Mouse (Mus musculus): ENCODE results near the gene Abcg1. TPM values are rescaled to one million over a fixed set of nuclear protein-coding genes. Genes with fewer than 3 reads are reported as not detected.

The Abcg1 gene
- polyA plus RNA-seq, 1 experiment from 2014 or later, result 49.0 TPM

DNA sequence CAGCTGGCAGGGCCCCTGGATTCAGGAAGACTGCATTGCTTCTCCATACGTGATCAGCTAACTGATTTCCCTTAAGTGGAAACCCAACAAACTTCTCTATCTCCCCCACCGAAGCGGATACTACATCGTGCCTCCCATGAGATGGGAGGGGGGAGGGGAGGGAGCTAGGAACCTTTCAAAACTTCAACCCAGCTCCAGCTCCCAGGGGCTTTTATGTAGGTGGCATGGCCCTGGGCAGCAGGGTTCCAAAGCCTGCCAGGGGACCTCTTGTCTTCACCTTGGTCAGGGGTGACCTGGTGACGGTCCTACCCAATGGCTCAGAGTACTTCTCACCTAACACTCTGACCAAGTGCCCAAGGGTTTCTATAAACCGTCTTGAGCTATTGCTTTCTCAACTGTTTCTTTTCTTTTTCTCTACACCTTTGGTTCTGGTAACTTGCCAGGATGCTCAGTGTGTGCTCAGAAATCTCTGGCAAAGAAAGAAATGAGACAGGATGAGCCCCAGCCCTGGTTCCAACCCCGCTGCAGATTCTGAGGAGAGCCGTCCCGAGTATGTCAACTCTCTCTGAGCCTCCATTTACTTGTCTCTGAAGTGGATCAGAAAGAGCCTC, 71.3 kb downstream of the Abcg1 start:
- no peak for DNase-seq (ENCODE audit: low spot score)

DNA sequence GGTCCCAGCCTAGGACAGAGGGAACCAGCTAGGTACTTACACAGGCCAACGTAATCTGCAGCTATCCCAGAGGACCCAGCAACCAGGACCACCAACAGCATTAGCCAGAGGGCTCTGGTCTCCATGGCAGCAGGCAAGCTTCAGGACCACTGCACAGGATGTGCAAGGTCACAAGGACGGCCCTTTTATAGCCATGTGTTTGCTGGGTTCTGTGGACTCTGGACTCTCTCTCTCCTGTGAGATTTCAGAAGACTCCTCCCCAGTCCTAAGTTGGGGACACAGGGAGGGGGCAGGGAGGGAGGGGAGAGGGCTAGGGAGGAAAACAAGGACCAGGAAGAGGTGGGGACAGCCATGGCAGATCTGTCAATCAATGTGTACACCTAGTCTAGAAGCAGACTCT, 72.0 kb downstream of the Abcg1 start, which contains the start of gene Tff3:
Gene Tff3 (minus strand): TSS at position 195 of the 400 bp plus-strand sequence.
- DNase-seq (ENCODE audit: low spot score), result no peak

GRCm38 (mm10) chr17:31131269-31131821, 73.9 kb downstream of the Abcg1 start:
- no peak for DNase-seq (ENCODE audit: low spot score)

- no peak for DNase-seq (ENCODE audit: low spot score)
Measured at GRCm38 (mm10) chr17:31133776-31134175, 76.3 kb downstream of the Abcg1 start.

DNA sequence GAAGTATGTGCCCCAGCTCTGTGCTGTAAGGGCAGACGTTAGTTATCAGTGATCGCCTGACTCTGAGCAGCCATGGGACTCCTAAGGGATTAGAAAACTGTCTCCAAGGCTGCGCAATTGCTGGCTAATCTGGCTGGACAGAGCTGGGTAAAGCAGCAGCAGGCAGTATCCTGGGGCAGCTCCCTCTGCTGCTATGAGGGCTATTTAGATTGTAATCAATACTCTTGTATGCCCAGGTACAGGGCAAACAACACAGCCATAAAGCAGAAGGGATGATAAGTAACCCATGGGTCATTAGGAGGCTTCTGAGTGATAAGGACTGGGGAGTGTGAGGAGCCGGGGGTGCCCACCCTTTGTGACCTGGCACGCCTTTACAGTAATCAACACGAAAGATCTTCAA, 77.4 kb downstream of the Abcg1 start:
- DNase-seq (ENCODE audit: low spot score), result no peak

DNA sequence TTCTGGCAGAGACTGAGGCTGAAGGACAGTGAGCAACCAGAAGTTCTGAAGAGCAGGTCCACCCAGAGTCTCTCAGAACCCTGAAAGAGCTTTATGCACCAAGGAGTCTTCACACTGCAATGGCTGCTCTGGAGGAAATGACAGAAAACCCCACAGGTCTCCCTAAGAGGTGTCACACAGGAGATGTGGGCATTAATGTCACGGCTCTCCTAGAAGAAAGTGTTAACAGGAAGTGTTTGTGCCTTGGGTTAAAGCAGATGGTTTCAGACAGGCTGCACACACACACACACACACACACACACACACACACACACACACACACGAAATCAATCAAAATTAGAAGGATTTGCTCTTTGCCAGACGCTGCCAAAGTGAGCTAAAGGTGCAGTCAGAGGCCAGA, 78.8 kb downstream of the Abcg1 start:
- DNase-seq (ENCODE audit: low spot score), result peak; percentile 59

DNA sequence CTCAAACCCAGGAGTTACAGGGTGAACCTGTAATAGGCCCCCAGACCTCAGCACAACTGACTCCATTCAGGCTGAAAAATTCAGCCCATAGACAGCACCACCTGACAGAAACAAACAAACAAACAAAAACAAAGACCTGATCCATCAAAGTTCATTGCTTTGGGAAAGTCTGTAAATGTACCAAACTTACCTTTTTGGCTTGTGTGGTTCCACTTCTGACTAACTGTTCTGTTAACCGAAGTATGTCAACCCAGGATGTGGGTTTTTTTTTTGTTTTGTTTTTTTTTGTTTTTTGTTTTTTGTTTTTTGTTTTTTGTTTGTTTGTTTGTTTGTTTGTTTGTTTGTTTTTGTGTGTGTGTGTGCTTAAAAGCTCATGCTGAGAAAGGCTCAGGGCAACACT, 79.3 kb downstream of the Abcg1 start:
- peak; percentile 15 for DNase-seq (ENCODE audit: low spot score)

GRCm38 (mm10) chr17:31138398-31138797, 80.9 kb downstream of the Abcg1 start:
- peak; percentile 83 for DNase-seq (ENCODE audit: low spot score)

DNA sequence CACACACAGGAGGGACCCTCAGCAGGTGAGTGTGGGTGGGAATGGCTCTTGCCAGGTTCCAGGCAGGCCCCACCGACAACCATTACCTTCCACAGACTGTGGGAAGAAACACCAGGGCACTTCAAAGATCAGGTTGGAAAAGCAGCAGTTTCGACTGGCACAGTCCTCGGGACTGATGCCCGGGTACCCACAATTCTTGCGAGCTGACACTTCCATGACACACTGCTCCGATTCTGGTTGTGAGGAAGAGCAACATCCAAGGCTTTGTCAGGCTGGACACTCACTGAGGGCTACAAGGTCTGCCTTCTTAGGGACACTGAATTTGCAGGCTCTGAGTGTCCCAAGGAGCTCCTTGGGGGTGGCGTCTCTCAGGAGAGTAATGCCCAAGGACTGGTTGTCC, 84.6 kb downstream of the Abcg1 start:
- no peak for DNase-seq (ENCODE audit: low spot score)

GRCm38 (mm10) chr17:31144040-31145037, 86.9 kb downstream of the Abcg1 start, which contains the start of gene Tff2:
Tff2 (minus strand) TSS chr17:31144282.
- no peak for DNase-seq (ENCODE audit: low spot score)

DNA sequence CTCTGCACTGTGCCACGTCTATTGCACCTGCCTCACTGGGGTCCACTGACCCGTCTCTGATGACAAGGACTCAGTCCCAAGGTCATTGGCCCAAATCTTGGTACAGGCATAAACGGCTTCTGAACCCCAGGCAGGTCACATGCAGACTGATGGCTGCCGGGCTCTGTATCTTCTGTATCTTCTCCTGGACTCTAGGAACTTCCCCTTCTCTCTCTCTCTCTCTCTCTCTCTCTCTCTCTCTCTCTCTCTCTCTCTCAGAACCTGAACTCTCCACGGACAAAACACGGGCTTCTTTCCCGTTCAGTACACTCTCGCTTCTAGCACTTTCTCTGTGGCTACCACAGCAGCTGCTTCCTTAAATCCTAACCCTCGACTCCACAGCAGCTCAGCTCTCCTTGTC, 88.5 kb downstream of the Abcg1 start:
- DNase-seq (ENCODE audit: low spot score), result no peak

- no peak for DNase-seq (ENCODE audit: low spot score)
Measured at GRCm38 (mm10) chr17:31152512-31152911, 95.0 kb downstream of the Abcg1 start.

GRCm38 (mm10) chr17:31152966-31153499, 95.6 kb downstream of the Abcg1 start:
- no peak for DNase-seq (ENCODE audit: low spot score)

- DNase-seq (ENCODE audit: low spot score), result peak; percentile 63
Measured at GRCm38 (mm10) chr17:31153785-31154184, 96.3 kb downstream of the Abcg1 start.

DNA sequence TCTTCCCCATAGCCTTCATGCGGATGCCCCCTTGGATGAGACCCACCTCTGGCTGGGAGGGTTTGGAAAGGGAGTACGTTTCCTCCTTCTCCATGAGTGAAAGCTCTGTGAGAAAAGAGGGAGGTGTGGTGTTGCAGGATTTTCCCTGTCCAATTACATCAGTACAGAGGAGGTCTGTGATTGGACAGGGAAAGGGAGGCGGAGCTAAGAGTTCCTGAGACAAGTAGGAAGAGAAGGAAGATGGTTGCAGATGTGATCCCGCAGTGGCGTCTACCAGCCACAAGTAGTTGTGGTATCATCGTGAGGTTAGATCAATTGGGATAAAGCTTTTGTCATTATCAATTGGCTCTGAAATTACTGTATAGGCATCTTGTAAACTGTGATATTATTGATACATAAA, 100.4 kb downstream of the Abcg1 start:
- DNase-seq (ENCODE audit: low spot score), result no peak

DNA sequence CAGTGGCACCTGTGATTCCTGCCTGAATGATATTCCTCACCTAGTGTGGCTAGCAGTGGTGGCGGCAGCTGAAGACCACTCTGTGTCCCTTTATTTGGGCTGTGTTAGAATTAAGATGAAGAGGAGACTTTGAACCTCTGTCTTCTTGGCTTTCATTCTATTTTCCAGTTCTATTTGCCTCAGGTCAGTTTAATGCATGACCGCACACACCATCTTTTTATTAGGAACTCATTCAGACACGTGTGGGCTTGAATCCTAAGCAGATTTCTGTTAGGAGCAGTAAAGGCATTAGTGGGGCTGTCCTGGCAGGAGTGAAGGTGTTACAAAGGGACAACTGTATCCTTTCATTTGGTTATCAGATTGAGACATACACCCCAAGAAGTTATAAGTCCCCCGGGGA, 102.8 kb downstream of the Abcg1 start:
- DNase-seq (ENCODE audit: low spot score), result no peak

DNA sequence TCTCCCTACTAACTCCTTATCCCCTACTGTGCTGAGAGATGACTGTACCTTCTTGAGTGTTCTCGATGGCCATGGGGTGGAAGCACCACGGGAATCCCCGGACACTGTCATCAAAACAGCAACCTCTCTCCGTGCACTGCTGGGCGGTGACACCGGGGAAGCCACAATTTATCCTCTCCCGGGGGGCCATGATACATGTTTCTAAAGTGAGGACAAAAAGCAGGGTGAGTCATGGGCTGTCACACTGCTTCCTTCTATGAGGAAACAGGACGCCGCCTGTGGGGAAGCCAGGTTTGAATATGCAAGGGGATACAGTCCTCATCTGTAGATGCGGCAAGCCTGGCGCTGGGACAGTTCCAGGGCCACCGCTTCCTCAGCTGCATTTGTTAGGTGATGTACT, 105.1 kb downstream of the Abcg1 start:
- no peak for DNase-seq (ENCODE audit: low spot score)

- DNase-seq (ENCODE audit: low spot score), result peak; percentile 83
Measured at GRCm38 (mm10) chr17:31163821-31164220, 106.3 kb downstream of the Abcg1 start.

DNA sequence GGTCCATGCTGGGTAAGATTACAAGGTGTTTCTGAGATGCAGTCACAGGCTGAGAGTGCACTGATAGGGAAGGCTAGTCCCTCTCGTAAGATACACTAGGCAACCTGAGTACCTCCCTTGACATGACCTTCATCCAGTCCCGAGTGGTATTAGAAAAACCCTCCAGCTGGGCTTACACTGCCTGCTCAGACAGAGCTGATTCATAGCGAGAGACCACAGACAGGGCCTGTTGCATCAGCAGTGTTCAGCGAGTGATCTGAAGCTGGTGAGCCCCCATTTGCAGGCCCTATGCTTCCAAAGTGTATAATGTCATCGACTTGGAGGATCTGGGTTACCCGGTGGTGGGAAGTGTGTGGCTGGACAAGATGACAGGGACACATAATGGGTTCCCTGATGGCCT, 107.7 kb downstream of the Abcg1 start, which contains the start of gene Tff1:
Gene Tff1 (minus strand): TSS at position 151 of the 400 bp plus-strand sequence.
- no peak for DNase-seq (ENCODE audit: low spot score)

Measured in thymus, postnatal 0 days (tissue).